Comparison of ENCODE assay signal across 15 mouse cellular contexts in the genomic region with DNA sequence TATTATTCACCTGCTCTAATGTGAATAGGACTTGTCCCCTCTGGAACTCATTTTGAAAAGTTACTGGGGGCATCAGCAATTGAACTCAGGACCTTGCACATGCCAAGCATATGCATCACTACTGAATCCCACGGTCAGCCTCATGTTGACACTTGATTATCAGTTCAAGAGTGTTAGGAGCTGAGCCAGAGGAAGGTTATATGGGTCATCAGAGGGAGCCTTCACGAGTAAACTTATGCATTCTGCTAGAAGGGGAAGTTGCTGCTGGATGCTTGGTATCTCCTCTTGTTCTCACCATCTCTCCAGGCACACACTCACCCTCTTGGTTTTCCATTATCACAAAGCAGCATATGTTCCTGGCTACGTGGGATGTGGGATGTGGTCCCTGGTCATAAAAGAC. TPM values are rescaled to one million over a fixed set of nuclear protein-coding genes. Genes with fewer than 3 reads are reported as not detected.
DNase-seq lines count a peak whose midpoint lies in the region; ATAC-seq and TF ChIP-seq lines count a peak whose summit lies in the region.
"Had no signal": no experiment of that assay in that cellular context is flagged by ENCODE, and none has a peak within 500 bp of the region (broad histone marks: within the 10 kb centered on the region; RNA-seq: fewer than 3 reads in every experiment).

No protein-coding gene starts in this region.

- H3K9me3 ChIP-seq in midbrain, embryonic 11.5 days (ENCODE audit: control insufficient read depth, low read length): no peaks in the 10 kb centered on the region
- no peaks in the 10 kb centered on the region for H3K9me3 ChIP-seq in midbrain, embryonic 10.5 days (replicated peaks)
- H3K9me3 ChIP-seq in forebrain, embryonic 11.5 days (ENCODE audit: control insufficient read depth, low read length): no peaks in the 10 kb centered on the region
- H3K9me3 ChIP-seq in hindbrain, embryonic 15.5 days: no peaks in the 10 kb centered on the region
- H3K9me3 ChIP-seq in neural tube, embryonic 13.5 days: no peaks in the 10 kb centered on the region
- H3K9me3 ChIP-seq in liver, postnatal 0 days (ENCODE audit: low read length): no peaks in the 10 kb centered on the region
- H3K9me3 ChIP-seq: liver, embryonic 12.5 days; megakaryocyte, embryonic 14.5 days had no signal

- no peak for TF ChIP-seq EP300 in liver, postnatal 0 days (IDR thresholded peaks at IDR 0.05; ENCODE audit: low read depth)

- peaks cover 15% of the 10 kb centered on the region for H3K4me1 ChIP-seq in midbrain, embryonic 11.5 days (ENCODE audit: control insufficient read depth, insufficient read depth, low read length)
- H3K4me1 ChIP-seq in midbrain, embryonic 10.5 days: peaks cover 17% of the 10 kb centered on the region
- peaks cover 4% of the 10 kb centered on the region; the same call in 1 of the 2 replicates for H3K4me1 ChIP-seq in forebrain, embryonic 11.5 days (replicated peaks; ENCODE audit: control insufficient read depth, insufficient read depth, low read length)
- H3K4me1 ChIP-seq in hindbrain, embryonic 15.5 days (replicated peaks): peaks cover 17% of the 10 kb centered on the region
- peaks cover 19% of the 10 kb centered on the region for H3K4me1 ChIP-seq in neural tube, embryonic 13.5 days (replicated peaks)
- no peaks in the 10 kb centered on the region for H3K4me1 ChIP-seq in liver, postnatal 0 days (ENCODE audit: insufficient read depth)
- H3K4me1 ChIP-seq: liver, embryonic 12.5 days had no signal

- no peak overlapping the region for H3K9ac ChIP-seq in midbrain, embryonic 11.5 days (ENCODE audit: low read length)
- no peak overlapping the region for H3K9ac ChIP-seq in forebrain, embryonic 11.5 days (ENCODE audit: low read length)
- no peak overlapping the region for H3K9ac ChIP-seq in hindbrain, embryonic 15.5 days
- H3K9ac ChIP-seq in neural tube, embryonic 13.5 days: no peak overlapping the region
- H3K9ac ChIP-seq in liver, postnatal 0 days (replicated peaks): no peak overlapping the region
- H3K9ac ChIP-seq: liver, embryonic 12.5 days had no signal

- H3K27me3 ChIP-seq in midbrain, embryonic 11.5 days (ENCODE audit: control insufficient read depth, insufficient read depth, low read length): no peaks in the 10 kb centered on the region
- no peaks in the 10 kb centered on the region for H3K27me3 ChIP-seq in midbrain, embryonic 10.5 days (ENCODE audit: low read depth, poor library complexity, severe bottlenecking)
- H3K27me3 ChIP-seq in forebrain, embryonic 11.5 days (ENCODE audit: control insufficient read depth, insufficient read depth, low read length): no peaks in the 10 kb centered on the region
- no peaks in the 10 kb centered on the region for H3K27me3 ChIP-seq in hindbrain, embryonic 15.5 days
- peaks cover 13% of the 10 kb centered on the region; the same call in 1 of the 2 replicates for H3K27me3 ChIP-seq in neural tube, embryonic 13.5 days
- no peaks in the 10 kb centered on the region for H3K27me3 ChIP-seq in liver, postnatal 0 days (ENCODE audit: insufficient read depth, low read length)
- H3K27me3 ChIP-seq: liver, embryonic 12.5 days; megakaryocyte, embryonic 14.5 days had no signal

- H3K4me3 ChIP-seq in midbrain, embryonic 11.5 days (ENCODE audit: low read depth, low read length): no peak overlapping the region
- no peak overlapping the region for H3K4me3 ChIP-seq in midbrain, embryonic 10.5 days
- H3K4me3 ChIP-seq in forebrain, embryonic 11.5 days (ENCODE audit: low read depth, low read length): no peak overlapping the region
- no peak overlapping the region for H3K4me3 ChIP-seq in hindbrain, embryonic 15.5 days
- no peak overlapping the region for H3K4me3 ChIP-seq in neural tube, embryonic 13.5 days
- no peak overlapping the region for H3K4me3 ChIP-seq in liver, postnatal 0 days (ENCODE audit: low read depth, low read length)
- H3K4me3 ChIP-seq: liver, embryonic 12.5 days; megakaryocyte, embryonic 14.5 days had no signal

- ATAC-seq in midbrain, embryonic 11.5 days (ENCODE audit: low FRiP score): peak; percentile 1; the same call in 1 of the 2 replicates
- peak; percentile 44 for ATAC-seq in forebrain, embryonic 11.5 days (replicated peaks; ENCODE audit: low FRiP score)
- no peak for ATAC-seq in hindbrain, embryonic 15.5 days (ENCODE audit: low FRiP score, low read depth)
- peak; percentile 28; the same call in 1 of the 2 replicates for ATAC-seq in neural tube, embryonic 13.5 days (ENCODE audit: low read depth)
- ATAC-seq in liver, postnatal 0 days: no peak
- ATAC-seq: liver, embryonic 12.5 days; lung, postnatal 0 days had no signal

- whole genome bisulfite sequencing in midbrain, embryonic 11.5 days: 52% methylated on average over 3 of the region's 3 CpGs
- WGBS in midbrain, embryonic 10.5 days: 60% methylated on average over 3 of the region's 3 CpGs
- 46% methylated on average over 3 of the region's 3 CpGs for WGBS in forebrain, embryonic 11.5 days
- 15% methylated on average over 3 of the region's 3 CpGs for WGBS in hindbrain, embryonic 15.5 days
- WGBS in neural tube, embryonic 13.5 days: 33% methylated on average over 3 of the region's 3 CpGs
- 23% methylated on average over 3 of the region's 3 CpGs for WGBS in liver, postnatal 0 days (ENCODE audit: insufficient replicate concordance)

- DNase-seq in midbrain, embryonic 11.5 days (ENCODE audit: low spot score, missing footprints): no peak
- DNase-seq in midbrain, embryonic 10.5 days (ENCODE audit: low spot score): no peak
- DNase-seq in forebrain, embryonic 11.5 days (ENCODE audit: low spot score): no peak
- no peak for DNase-seq in embryo, embryonic 10.5 days (ENCODE audit: low spot score)
- DNase-seq in liver, postnatal 0 days: no peak
- DNase-seq: adrenal gland, adult 8-10 months; B cell, adult 2 months; heart, adult 11 months; thymus, postnatal 25 days had no signal

- no peak overlapping the region for H3K27ac ChIP-seq in midbrain, embryonic 11.5 days (ENCODE audit: low read depth, low read length)
- H3K27ac ChIP-seq in midbrain, embryonic 10.5 days (replicated peaks): no peak overlapping the region
- peak overlapping the region; percentile 79; the same call in 1 of the 2 replicates for H3K27ac ChIP-seq in forebrain, embryonic 11.5 days (ENCODE audit: low read depth, low read length)
- peak overlapping the region; percentile 61 for H3K27ac ChIP-seq in hindbrain, embryonic 15.5 days (replicated peaks)
- peak overlapping the region; percentile 71 for H3K27ac ChIP-seq in neural tube, embryonic 13.5 days (replicated peaks)
- H3K27ac ChIP-seq in liver, postnatal 0 days (ENCODE audit: low read depth): no peak overlapping the region
- H3K27ac ChIP-seq: liver, embryonic 12.5 days; stomach, postnatal 0 days had no signal

- TF ChIP-seq CTCF in liver, postnatal 0 days (IDR thresholded peaks at IDR 0.05; ENCODE audit: low read depth): no peak

- H3K4me2 ChIP-seq in midbrain, embryonic 11.5 days: no peak overlapping the region
- H3K4me2 ChIP-seq in forebrain, embryonic 11.5 days (ENCODE audit: low read depth, low read length, severe bottlenecking): no peak overlapping the region
- H3K4me2 ChIP-seq in hindbrain, embryonic 15.5 days: no peak overlapping the region
- H3K4me2 ChIP-seq in neural tube, embryonic 13.5 days: no peak overlapping the region
- H3K4me2 ChIP-seq in liver, postnatal 0 days (ENCODE audit: low read depth, low read length): no peak overlapping the region
- H3K4me2 ChIP-seq: liver, embryonic 12.5 days had no signal

- no peaks in the 10 kb centered on the region for H3K36me3 ChIP-seq in midbrain, embryonic 11.5 days (ENCODE audit: control insufficient read depth, insufficient read depth, low read length)
- H3K36me3 ChIP-seq in midbrain, embryonic 10.5 days: no peaks in the 10 kb centered on the region
- H3K36me3 ChIP-seq in forebrain, embryonic 11.5 days (ENCODE audit: control insufficient read depth, insufficient read depth, low read length): no peaks in the 10 kb centered on the region
- H3K36me3 ChIP-seq in hindbrain, embryonic 15.5 days: no peaks in the 10 kb centered on the region
- H3K36me3 ChIP-seq in neural tube, embryonic 13.5 days: no peaks in the 10 kb centered on the region
- H3K36me3 ChIP-seq in liver, postnatal 0 days (replicated peaks; ENCODE audit: insufficient read depth, low read length): no peaks in the 10 kb centered on the region
- H3K36me3 ChIP-seq: liver, embryonic 12.5 days had no signal

RNA-seq across cellular contexts. Expression of a gene that starts 47.4 kb away (rescaled TPM):
- 22.0 and 24.7 TPM in 2 replicates for polyA plus RNA-seq in midbrain, embryonic 11.5 days (2014; fragmentation: Nextera tagmentation; extraction: Ambion mirVana)
- polyA plus RNA-seq in midbrain, embryonic 10.5 days (2016; fragmentation: Nextera tagmentation; extraction: Ambion mirVana): 14.3 and 18.5 TPM in 2 replicates
- polyA plus RNA-seq in forebrain, embryonic 11.5 days (2014; fragmentation: Nextera tagmentation; extraction: Ambion mirVana): 24.0 and 25.9 TPM in 2 replicates
- polyA plus RNA-seq in hindbrain, embryonic 15.5 days (2015; fragmentation: Nextera tagmentation; extraction: Ambion mirVana): 27.5 and 28.3 TPM in 2 replicates
- polyA plus RNA-seq in neural tube, embryonic 13.5 days (2015; fragmentation: Nextera tagmentation; extraction: Ambion mirVana): 26.6 and 26.9 TPM in 2 replicates
- polyA plus RNA-seq in liver, postnatal 0 days (2015; fragmentation: Nextera tagmentation; extraction: Ambion mirVana): 19.9 and 20.0 TPM in 2 replicates

RNA-seq across cellular contexts. Expression of a gene that starts 47.9 kb away (rescaled TPM):
- 1.3 and 1.8 TPM in 2 replicates for polyA plus RNA-seq in midbrain, embryonic 11.5 days (2014; fragmentation: Nextera tagmentation; extraction: Ambion mirVana)
- 1.7 and 1.9 TPM in 2 replicates for polyA plus RNA-seq in midbrain, embryonic 10.5 days (2016; fragmentation: Nextera tagmentation; extraction: Ambion mirVana)
- polyA plus RNA-seq in forebrain, embryonic 11.5 days (2014; fragmentation: Nextera tagmentation; extraction: Ambion mirVana): 1.1 and 2.3 TPM in 2 replicates
- 2.3 and 2.4 TPM in 2 replicates for polyA plus RNA-seq in hindbrain, embryonic 15.5 days (2015; fragmentation: Nextera tagmentation; extraction: Ambion mirVana)
- polyA plus RNA-seq in neural tube, embryonic 13.5 days (2015; fragmentation: Nextera tagmentation; extraction: Ambion mirVana): 1.2 and 1.4 TPM in 2 replicates
- polyA plus RNA-seq in liver, postnatal 0 days (2015; fragmentation: Nextera tagmentation; extraction: Ambion mirVana): 2.9 and 3.2 TPM in 2 replicates

Comparison
In these comparisons a context has a peak if more than half of its experiments do, and no peak if none do; other contexts are left out.
1. ATAC-seq: peak in midbrain, embryonic 11.5 days (single experiment), forebrain, embryonic 11.5 days (single experiment) and neural tube, embryonic 13.5 days (single experiment); none in hindbrain, embryonic 15.5 days (single experiment) and liver, postnatal 0 days (single experiment).
2. H3K27ac ChIP-seq: peak in forebrain, embryonic 11.5 days (single experiment), hindbrain, embryonic 15.5 days (single experiment) and neural tube, embryonic 13.5 days (single experiment); none in midbrain, embryonic 11.5 days (single experiment), midbrain, embryonic 10.5 days (single experiment) and liver, postnatal 0 days (single experiment).